Comparison of ENCODE assay signal across 12 mouse cellular contexts in genomic region chr14:25372581-25372980, GRCm38 (mm10).
DNase-seq lines count a peak whose midpoint lies in the region; ATAC-seq and TF ChIP-seq lines count a peak whose summit lies in the region.
"Had no signal": no experiment of that assay in that cellular context is flagged by ENCODE, and none has a peak within 500 bp of the region (broad histone marks: within the 10 kb centered on the region; RNA-seq: fewer than 3 reads in every experiment).

No protein-coding gene starts in this region.

- no peaks in the 10 kb centered on the region for H3K27me3 ChIP-seq in heart, postnatal 0 days (ENCODE audit: control insufficient read depth, insufficient read depth, low read length)
- H3K27me3 ChIP-seq in lung, postnatal 0 days (replicated peaks; ENCODE audit: insufficient read depth, low read length), result no peaks in the 10 kb centered on the region
- H3K27me3 ChIP-seq in embryonic facial prominence, embryonic 12.5 days, result no peaks in the 10 kb centered on the region
- no peaks in the 10 kb centered on the region for H3K27me3 ChIP-seq in stomach, postnatal 0 days (ENCODE audit: control insufficient read depth, insufficient read depth, low read length)

- H3K4me3 ChIP-seq in heart, postnatal 0 days (ENCODE audit: low read depth, low read length), result no peak overlapping the region
- H3K4me3 ChIP-seq in lung, postnatal 0 days (ENCODE audit: low read depth, low read length), result no peak overlapping the region
- H3K4me3 ChIP-seq in embryonic facial prominence, embryonic 12.5 days, result no peak overlapping the region
- no peak overlapping the region for H3K4me3 ChIP-seq in stomach, postnatal 0 days (ENCODE audit: low read depth, low read length)
- H3K4me3 ChIP-seq: liver, embryonic 13.5 days had no signal

- no peak overlapping the region for H3K27ac ChIP-seq in heart, postnatal 0 days (ENCODE audit: low read depth)
- H3K27ac ChIP-seq in lung, postnatal 0 days (ENCODE audit: low read length), result no peak overlapping the region
- H3K27ac ChIP-seq in embryonic facial prominence, embryonic 12.5 days, result peak overlapping the region; percentile 1; the same call in 1 of the 2 replicates
- H3K27ac ChIP-seq in stomach, postnatal 0 days (replicated peaks), result no peak overlapping the region
- H3K27ac ChIP-seq: liver, embryonic 13.5 days had no signal

- peaks cover 25% of the 10 kb centered on the region for H3K4me1 ChIP-seq in heart, postnatal 0 days (ENCODE audit: control insufficient read depth, insufficient read depth)
- H3K4me1 ChIP-seq in lung, postnatal 0 days (ENCODE audit: insufficient read depth, low read depth, low read length), result peaks cover 9% of the 10 kb centered on the region
- peaks cover 23% of the 10 kb centered on the region for H3K4me1 ChIP-seq in embryonic facial prominence, embryonic 12.5 days
- H3K4me1 ChIP-seq in stomach, postnatal 0 days (replicated peaks; ENCODE audit: control insufficient read depth, insufficient read depth), result 0 out of 2 replicates have a peak, but pooled peaks cover 2% of the 10 kb centered on the region

- DNase-seq in heart, postnatal 0 days (ENCODE audit: low spot score), result no peak
- DNase-seq in heart, adult 18-20 months, result no peak
- DNase-seq in lung, postnatal 0 days (ENCODE audit: low spot score), result no peak
- no peak for DNase-seq in lung, postnatal 25 days (ENCODE audit: low spot score)
- DNase-seq in stomach, postnatal 0 days (ENCODE audit: low spot score), result no peak
- no peak for DNase-seq in left cerebral cortex, adult 8-10 months (ENCODE audit: low spot score in 2 of 2)
- DNase-seq: adrenal gland, postnatal 10 days; cerebellum, postnatal 10 days; kidney, postnatal 14 days; liver, embryonic 13.5 days; right cerebral cortex, postnatal 4 days had no signal

- H3K9ac ChIP-seq in heart, postnatal 0 days (replicated peaks; ENCODE audit: low read depth, low read length), result no peak overlapping the region
- no peak overlapping the region for H3K9ac ChIP-seq in lung, postnatal 0 days (replicated peaks; ENCODE audit: low read depth)
- H3K9ac ChIP-seq in embryonic facial prominence, embryonic 12.5 days, result no peak overlapping the region
- no peak overlapping the region for H3K9ac ChIP-seq in stomach, postnatal 0 days (ENCODE audit: low read length)
- H3K9ac ChIP-seq: liver, embryonic 13.5 days had no signal

- WGBS in heart, postnatal 0 days, result 65% methylated on average over 4 of the region's 4 CpGs
- 49% methylated on average over 4 of the region's 4 CpGs for WGBS in lung, postnatal 0 days
- WGBS in embryonic facial prominence, embryonic 12.5 days, result 55% methylated on average over 4 of the region's 4 CpGs
- 70% methylated on average over 4 of the region's 4 CpGs for WGBS in stomach, postnatal 0 days

- peaks cover 8% of the 10 kb centered on the region; the same call in 1 of the 2 replicates for H3K36me3 ChIP-seq in heart, postnatal 0 days (replicated peaks; ENCODE audit: control insufficient read depth, insufficient read depth, low read length)
- no peaks in the 10 kb centered on the region for H3K36me3 ChIP-seq in lung, postnatal 0 days (ENCODE audit: insufficient read depth, low read length)
- H3K36me3 ChIP-seq in embryonic facial prominence, embryonic 12.5 days, result no peaks in the 10 kb centered on the region
- H3K36me3 ChIP-seq in stomach, postnatal 0 days (ENCODE audit: control insufficient read depth, insufficient read depth, low read length), result no peaks in the 10 kb centered on the region
- H3K36me3 ChIP-seq: liver, embryonic 13.5 days had no signal

- no peak for TF ChIP-seq EP300 in heart, postnatal 0 days (IDR thresholded peaks at IDR 0.05; ENCODE audit: low read depth)
- TF ChIP-seq EP300 in lung, postnatal 0 days (IDR thresholded peaks at IDR 0.05), result no peak
- no peak for TF ChIP-seq EP300 in stomach, postnatal 0 days (optimal IDR thresholded peaks at IDR 0.05)

- no peaks in the 10 kb centered on the region for H3K9me3 ChIP-seq in heart, postnatal 0 days (replicated peaks; ENCODE audit: control insufficient read depth, low read length)
- H3K9me3 ChIP-seq in lung, postnatal 0 days (ENCODE audit: low read length), result no peaks in the 10 kb centered on the region
- H3K9me3 ChIP-seq in embryonic facial prominence, embryonic 12.5 days, result peaks cover 4% of the 10 kb centered on the region; the same call in 1 of the 2 replicates
- no peaks in the 10 kb centered on the region for H3K9me3 ChIP-seq in stomach, postnatal 0 days (ENCODE audit: control insufficient read depth, low read length)
- H3K9me3 ChIP-seq: liver, embryonic 13.5 days had no signal

- peak; percentile 60 for TF ChIP-seq CTCF in heart, postnatal 0 days (IDR thresholded peaks at IDR 0.05; ENCODE audit: low read depth)
- TF ChIP-seq CTCF in lung, postnatal 0 days (IDR thresholded peaks at IDR 0.05), result peak; percentile 60
- peak; percentile 47 for TF ChIP-seq CTCF in stomach, postnatal 0 days (IDR thresholded peaks at IDR 0.05; ENCODE audit: low read depth)

- H3K4me2 ChIP-seq in heart, postnatal 0 days (ENCODE audit: low read depth, low read length), result no peak overlapping the region
- no peak overlapping the region for H3K4me2 ChIP-seq in lung, postnatal 0 days (replicated peaks; ENCODE audit: low read depth, low read length)
- no peak overlapping the region for H3K4me2 ChIP-seq in embryonic facial prominence, embryonic 12.5 days (replicated peaks)
- H3K4me2 ChIP-seq in stomach, postnatal 0 days (replicated peaks; ENCODE audit: low read depth), result no peak overlapping the region
- H3K4me2 ChIP-seq: liver, embryonic 13.5 days had no signal

- no peak for ATAC-seq in heart, postnatal 0 days (ENCODE audit: insufficient read depth, low read depth)
- ATAC-seq in lung, postnatal 0 days, result no peak
- no peak for ATAC-seq in embryonic facial prominence, embryonic 12.5 days (ENCODE audit: insufficient number of reproducible peaks, insufficient read depth, low FRiP score, low TSS enrichment)
- ATAC-seq in stomach, postnatal 0 days (ENCODE audit: low FRiP score, low TSS enrichment), result no peak
